Mouse (Mus musculus): ENCODE data around the gene Iqgap3. TPM values are rescaled to one million over a fixed set of nuclear protein-coding genes. Genes with fewer than 3 reads are reported as not detected.

Iqgap3 gene
- polyA plus RNA-seq, 1 experiment from 2014 or later = 2.4 TPM

- H3K27me3 ChIP-seq (ENCODE audit: control insufficient read depth, insufficient read depth, low read length) = no peaks in the 10 kb centered on the region
- H3K9ac ChIP-seq = no peak overlapping the region
- ATAC-seq (ENCODE audit: low FRiP score) = peak; percentile 60; the same call in 1 of the 2 replicates
- 2% methylated on average over 5 of the region's 5 CpGs for WGBS
- H3K4me3 ChIP-seq (replicated peaks; ENCODE audit: low read length) = no peak overlapping the region
- no peaks in the 10 kb centered on the region for H3K36me3 ChIP-seq (replicated peaks; ENCODE audit: control insufficient read depth, insufficient read depth)
- H3K4me1 ChIP-seq (replicated peaks; ENCODE audit: control insufficient read depth, insufficient read depth, low read length) = no peaks in the 10 kb centered on the region
- H3K9me3 ChIP-seq (ENCODE audit: control insufficient read depth, low read length) = no peaks in the 10 kb centered on the region
- DNase-seq (ENCODE audit: low spot score) = peak; percentile 94
- H3K4me2 ChIP-seq (replicated peaks) = no peak overlapping the region
- H3K27ac ChIP-seq = no peak overlapping the region
These were observed 10.0 kb upstream of the Iqgap3 start for GRCm38 (mm10) chr3:88071783-88072182.

- WGBS = 54% methylated on average over 2 of the region's 2 CpGs
- no peaks in the 10 kb centered on the region for H3K4me1 ChIP-seq (replicated peaks; ENCODE audit: control insufficient read depth, insufficient read depth, low read length)
- DNase-seq (ENCODE audit: low spot score) (no peak), ATAC-seq (ENCODE audit: low FRiP score) (no peak)
- H3K36me3 ChIP-seq (replicated peaks; ENCODE audit: control insufficient read depth, insufficient read depth) = no peaks in the 10 kb centered on the region
- H3K27me3 ChIP-seq (ENCODE audit: control insufficient read depth, insufficient read depth, low read length) = no peaks in the 10 kb centered on the region
- H3K9me3 ChIP-seq (ENCODE audit: control insufficient read depth, low read length) = no peaks in the 10 kb centered on the region
- H3K9ac ChIP-seq = no peak overlapping the region; the same call in 1 of the 2 replicates
- H3K4me3 ChIP-seq (replicated peaks; ENCODE audit: low read length) = no peak overlapping the region
- H3K27ac ChIP-seq = no peak overlapping the region
- H3K4me2 ChIP-seq (replicated peaks) = no peak overlapping the region
These were observed 8.1 kb upstream of the Iqgap3 start for GRCm38 (mm10) chr3:88073631-88074030.

GRCm38 (mm10) chr3:88074351-88074750 is 7.4 kb upstream of the Iqgap3 start:
- no peaks in the 10 kb centered on the region for H3K4me1 ChIP-seq (replicated peaks; ENCODE audit: control insufficient read depth, insufficient read depth, low read length)
- H3K9me3 ChIP-seq (ENCODE audit: control insufficient read depth, low read length) = no peaks in the 10 kb centered on the region
- no peak overlapping the region for H3K9ac ChIP-seq
- no peaks in the 10 kb centered on the region for H3K27me3 ChIP-seq (ENCODE audit: control insufficient read depth, insufficient read depth, low read length)
- ATAC-seq (ENCODE audit: low FRiP score) (no peak), DNase-seq (ENCODE audit: low spot score) (no peak)
- no peaks in the 10 kb centered on the region for H3K36me3 ChIP-seq (replicated peaks; ENCODE audit: control insufficient read depth, insufficient read depth)
- no peak overlapping the region for H3K4me3 ChIP-seq (replicated peaks; ENCODE audit: low read length)
- H3K4me2 ChIP-seq (replicated peaks) = no peak overlapping the region
- WGBS = 71% methylated on average over 2 of the region's 2 CpGs
- H3K27ac ChIP-seq = no peak overlapping the region

GRCm38 (mm10) chr3:88074766-88075165 is 7.0 kb upstream of the Iqgap3 start:
- Histone ChIP-seq H3K27ac (no peak overlapping the region), H3K36me3 (replicated peaks; ENCODE audit: control insufficient read depth, insufficient read depth) (no peaks in the 10 kb centered on the region), H3K4me2 (replicated peaks) (no peak overlapping the region), H3K4me1 (replicated peaks; ENCODE audit: control insufficient read depth, insufficient read depth, low read length) (no peaks in the 10 kb centered on the region), H3K4me3 (replicated peaks; ENCODE audit: low read length) (no peak overlapping the region), H3K27me3 (ENCODE audit: control insufficient read depth, insufficient read depth, low read length) (no peaks in the 10 kb centered on the region), H3K9ac (no peak overlapping the region), H3K9me3 (ENCODE audit: control insufficient read depth, low read length) (no peaks in the 10 kb centered on the region)
- WGBS = 84% methylated on average over 8 of the region's 8 CpGs
- ATAC-seq (ENCODE audit: low FRiP score) (no peak), DNase-seq (ENCODE audit: low spot score) (no peak)

GRCm38 (mm10) chr3:88077441-88077840 is 4.3 kb upstream of the Iqgap3 start:
- no peaks in the 10 kb centered on the region for H3K36me3 ChIP-seq (replicated peaks; ENCODE audit: control insufficient read depth, insufficient read depth)
- no peak overlapping the region for H3K27ac ChIP-seq
- H3K9me3 ChIP-seq (ENCODE audit: control insufficient read depth, low read length) = no peaks in the 10 kb centered on the region
- WGBS = 44% methylated on average over 8 of the region's 8 CpGs
- 0 out of 2 replicates have a peak, but pooled peaks cover 6% of the 10 kb centered on the region for H3K4me1 ChIP-seq (replicated peaks; ENCODE audit: control insufficient read depth, insufficient read depth, low read length)
- H3K4me3 ChIP-seq (replicated peaks; ENCODE audit: low read length) = no peak overlapping the region
- DNase-seq (ENCODE audit: low spot score) (no peak), ATAC-seq (ENCODE audit: low FRiP score) (no peak)
- H3K4me2 ChIP-seq (replicated peaks) = no peak overlapping the region
- no peaks in the 10 kb centered on the region for H3K27me3 ChIP-seq (ENCODE audit: control insufficient read depth, insufficient read depth, low read length)
- no peak overlapping the region for H3K9ac ChIP-seq

- Histone ChIP-seq H3K9me3 (ENCODE audit: control insufficient read depth, low read length) (no peaks in the 10 kb centered on the region), H3K36me3 (replicated peaks; ENCODE audit: control insufficient read depth, insufficient read depth) (no peaks in the 10 kb centered on the region), H3K9ac (no peak within 1 kb of the TSS), H3K27ac (no peak within 1 kb of the TSS), H3K4me3 (replicated peaks; ENCODE audit: low read length) (no peak within 1 kb of the TSS), H3K27me3 (ENCODE audit: control insufficient read depth, insufficient read depth, low read length) (no peaks in the 10 kb centered on the region), H3K4me1 (replicated peaks; ENCODE audit: control insufficient read depth, insufficient read depth, low read length) (0 out of 2 replicates have a peak, but pooled peaks cover 6% of the 10 kb centered on the region), H3K4me2 (replicated peaks) (no peak within 1 kb of the TSS)
- 85% methylated on average over 4 of the region's 4 CpGs for WGBS
- DNase-seq (ENCODE audit: low spot score) (no peak), ATAC-seq (ENCODE audit: low FRiP score) (no peak)
These were observed 3.6 kb upstream of the Iqgap3 start, which contains the start of gene Ttc24 for GRCm38 (mm10) chr3:88078204-88078603. Gene Ttc24 (minus strand): TSS chr3:88078304.

GRCm38 (mm10) chr3:88082224-88082618 is 450 bp downstream of the Iqgap3 start:
- Histone ChIP-seq H3K9ac (0 out of 2 replicates have a peak overlapping the region, but pooled peaks have one; percentile 44), H3K27me3 (ENCODE audit: control insufficient read depth, insufficient read depth, low read length) (no peaks in the 10 kb centered on the region), H3K36me3 (replicated peaks; ENCODE audit: control insufficient read depth, insufficient read depth) (no peaks in the 10 kb centered on the region), H3K4me2 (replicated peaks) (peak overlapping the region; percentile 67), H3K9me3 (ENCODE audit: control insufficient read depth, low read length) (no peaks in the 10 kb centered on the region), H3K4me3 (replicated peaks; ENCODE audit: low read length) (peak overlapping the region; percentile 36), H3K4me1 (replicated peaks; ENCODE audit: control insufficient read depth, insufficient read depth, low read length) (0 out of 2 replicates have a peak, but pooled peaks cover 6% of the 10 kb centered on the region), H3K27ac (no peak overlapping the region)
- no peak for DNase-seq (ENCODE audit: low spot score)
- ATAC-seq (ENCODE audit: low FRiP score) = no peak
- 3% methylated on average over 13 of the region's 13 CpGs for whole genome bisulfite sequencing

GRCm38 (mm10) chr3:88082663-88083062 is 892 bp downstream of the Iqgap3 start:
- 14% methylated on average over 4 of the region's 4 CpGs for WGBS
- 0 out of 2 replicates have a peak overlapping the region, but pooled peaks have one; percentile 36 for H3K4me3 ChIP-seq (replicated peaks; ENCODE audit: low read length)
- DNase-seq (ENCODE audit: low spot score) = no peak

GRCm38 (mm10) chr3:88084001-88084400 is 2.2 kb downstream of the Iqgap3 start:
- Histone ChIP-seq H3K4me2 (replicated peaks) (no peak overlapping the region), H3K27ac (no peak overlapping the region), H3K27me3 (ENCODE audit: control insufficient read depth, insufficient read depth, low read length) (no peaks in the 10 kb centered on the region), H3K4me3 (replicated peaks; ENCODE audit: low read length) (no peak overlapping the region), H3K36me3 (replicated peaks; ENCODE audit: control insufficient read depth, insufficient read depth) (no peaks in the 10 kb centered on the region), H3K4me1 (replicated peaks; ENCODE audit: control insufficient read depth, insufficient read depth, low read length) (0 out of 2 replicates have a peak, but pooled peaks cover 6% of the 10 kb centered on the region), H3K9ac (no peak overlapping the region), H3K9me3 (ENCODE audit: control insufficient read depth, low read length) (no peaks in the 10 kb centered on the region)
- WGBS = 93% methylated on average over 2 of the region's 2 CpGs
- ATAC-seq (ENCODE audit: low FRiP score) = no peak
- no peak for DNase-seq (ENCODE audit: low spot score)

More at GRCm38 (mm10) chr3:88082663-88083062, 892 bp downstream of the Iqgap3 start:
- H3K4me2 ChIP-seq (replicated peaks) = peak overlapping the region; percentile 67
- no peaks in the 10 kb centered on the region for H3K27me3 ChIP-seq (ENCODE audit: control insufficient read depth, insufficient read depth, low read length)
- no peak overlapping the region for H3K27ac ChIP-seq
- 0 out of 2 replicates have a peak overlapping the region, but pooled peaks have one; percentile 44 for H3K9ac ChIP-seq
- 0 out of 2 replicates have a peak, but pooled peaks cover 6% of the 10 kb centered on the region for H3K4me1 ChIP-seq (replicated peaks; ENCODE audit: control insufficient read depth, insufficient read depth, low read length)
- no peaks in the 10 kb centered on the region for H3K9me3 ChIP-seq (ENCODE audit: control insufficient read depth, low read length)
- no peak for ATAC-seq (ENCODE audit: low FRiP score)
- no peaks in the 10 kb centered on the region for H3K36me3 ChIP-seq (replicated peaks; ENCODE audit: control insufficient read depth, insufficient read depth)

GRCm38 (mm10) chr3:88085459-88085858 is 3.7 kb downstream of the Iqgap3 start:
- Histone ChIP-seq H3K4me2 (replicated peaks) (no peak overlapping the region), H3K27me3 (ENCODE audit: control insufficient read depth, insufficient read depth, low read length) (no peaks in the 10 kb centered on the region), H3K4me3 (replicated peaks; ENCODE audit: low read length) (no peak overlapping the region), H3K9me3 (ENCODE audit: control insufficient read depth, low read length) (no peaks in the 10 kb centered on the region), H3K4me1 (replicated peaks; ENCODE audit: control insufficient read depth, insufficient read depth, low read length) (0 out of 2 replicates have a peak, but pooled peaks cover 6% of the 10 kb centered on the region), H3K27ac (no peak overlapping the region), H3K9ac (no peak overlapping the region), H3K36me3 (replicated peaks; ENCODE audit: control insufficient read depth, insufficient read depth) (no peaks in the 10 kb centered on the region)
- WGBS = 94% methylated on average over 5 of the region's 9 CpGs
- DNase-seq (ENCODE audit: low spot score) (no peak), ATAC-seq (ENCODE audit: low FRiP score) (no peak)

Measured in hindbrain, embryonic 14.5 days (tissue).